Comparison of ENCODE assay signal across 8 mouse cellular contexts in genomic region chr3:88532689-88533511, GRCm38 (mm10). TPM values are rescaled to one million over a fixed set of nuclear protein-coding genes. Genes with fewer than 3 reads are reported as not detected.
DNase-seq lines count a peak whose midpoint lies in the region; ATAC-seq and TF ChIP-seq lines count a peak whose summit lies in the region.

No protein-coding gene starts in this region.

- no peak for ATAC-seq in cerebellum, adult (ENCODE audit: insufficient number of reproducible peaks, low FRiP score, low TSS enrichment)
- ATAC-seq in hindbrain, embryonic 13.5 days (ENCODE audit: low FRiP score) = peak; percentile 36

- WGBS in spleen, adult 2 months = 3% methylated on average over 40 of the region's 40 CpGs
- under 1% methylated on average over 38 of the region's 40 CpGs for WGBS in hindbrain, embryonic 13.5 days

- peaks cover 5% of the 10 kb centered on the region; the same call in 1 of the 2 replicates for H3K27me3 ChIP-seq in spleen, adult 2 months (ENCODE audit: control insufficient read depth, insufficient read depth, low read length)
- no peaks in the 10 kb centered on the region for H3K27me3 ChIP-seq in hindbrain, embryonic 13.5 days

- no peak for TF ChIP-seq CTCF in spleen, adult 2 months (IDR thresholded peaks at IDR 0.05; ENCODE audit: extremely low read depth, insufficient read depth, insufficient read length, insufficient replicate concordance)

- TF ChIP-seq POLR2A in spleen, adult 2 months (IDR thresholded peaks at IDR 0.05; ENCODE audit: low read depth, low read length) = no peak

- DNase-seq in cerebellum, adult 11-12 months = peak; percentile 70
- no peak for DNase-seq in spleen, adult 2 months (ENCODE audit: low read depth in 1 of 2, low spot score in 2 of 2)
- no peak for DNase-seq in spleen, postnatal 14 days (ENCODE audit: low spot score in 2 of 2)
- peak; percentile 48 to 65 for DNase-seq in lung, postnatal 4 days
- peak; percentile 61 for DNase-seq in thymus, postnatal 4 days
- no peak for DNase-seq in urinary bladder, postnatal 14 days (ENCODE audit: low spot score)

- H3K36me3 ChIP-seq in spleen, adult 2 months (ENCODE audit: control insufficient read depth, insufficient read depth, low read length) = no peaks in the 10 kb centered on the region
- H3K36me3 ChIP-seq in hindbrain, embryonic 13.5 days = peaks cover 31% of the 10 kb centered on the region

- no peak overlapping the region for H3K27ac ChIP-seq in spleen, adult 2 months (ENCODE audit: insufficient read depth, low read length)
- H3K27ac ChIP-seq in hindbrain, embryonic 13.5 days = peak overlapping the region; percentile 99

- peak overlapping the region; percentile 59 for H3K4me3 ChIP-seq in spleen, adult 2 months (ENCODE audit: extremely low read depth, insufficient read depth, insufficient read length)
- peak overlapping the region; percentile 95 for H3K4me3 ChIP-seq in hindbrain, embryonic 13.5 days

- peak overlapping the region; percentile 98 for H3K4me2 ChIP-seq in hindbrain, embryonic 13.5 days

- no peaks in the 10 kb centered on the region for H3K9me3 ChIP-seq in hindbrain, embryonic 13.5 days

- H3K9ac ChIP-seq in hindbrain, embryonic 13.5 days = peak overlapping the region; percentile 100

- H3K4me1 ChIP-seq in spleen, adult 2 months (ENCODE audit: control insufficient read depth, insufficient read depth, insufficient read length) = peaks cover 2% of the 10 kb centered on the region
- peaks cover 69% of the 10 kb centered on the region for H3K4me1 ChIP-seq in hindbrain, embryonic 13.5 days (replicated peaks)

RNA-seq across cellular contexts. Expression of gene Mex3a, which starts 0.7 kb away (rescaled TPM):
- polyA plus RNA-seq in spleen, adult 2 months (2012; rRNA removed) = 1.00 and 1.0 TPM in 2 replicates
- polyA plus RNA-seq in hindbrain, embryonic 13.5 days (2015; fragmentation: Nextera tagmentation; extraction: Ambion mirVana) = 38.9 and 40.0 TPM in 2 replicates

RNA-seq across cellular contexts. Expression of gene Rab25, which starts 15.2 kb away (rescaled TPM):
- polyA plus RNA-seq in spleen, adult 2 months (2012; rRNA removed) = 1.0 and 1.3 TPM in 2 replicates
- not detected in 2 replicates for polyA plus RNA-seq in hindbrain, embryonic 13.5 days (2015; fragmentation: Nextera tagmentation; extraction: Ambion mirVana)

RNA-seq across cellular contexts. Expression of gene Lamtor2, which starts 20.0 kb away (rescaled TPM):
- 104 and 141 TPM in 2 replicates for polyA plus RNA-seq in spleen, adult 2 months (2012; rRNA removed)
- 179 and 182 TPM in 2 replicates for polyA plus RNA-seq in hindbrain, embryonic 13.5 days (2015; fragmentation: Nextera tagmentation; extraction: Ambion mirVana)

RNA-seq across cellular contexts. Expression of gene Ubqln4, which starts 20.7 kb away (rescaled TPM):
- 32.5 and 33.7 TPM in 2 replicates for polyA plus RNA-seq in spleen, adult 2 months (2012; rRNA removed)
- 36.7 and 38.3 TPM in 2 replicates for polyA plus RNA-seq in hindbrain, embryonic 13.5 days (2015; fragmentation: Nextera tagmentation; extraction: Ambion mirVana)

RNA-seq across cellular contexts. Expression of gene Lmna, which starts 23.1 kb away (rescaled TPM):
- polyA plus RNA-seq in spleen, adult 2 months (2012; rRNA removed) = 51.3 and 72.3 TPM in 2 replicates
- 31.9 and 35.0 TPM in 2 replicates for polyA plus RNA-seq in hindbrain, embryonic 13.5 days (2015; fragmentation: Nextera tagmentation; extraction: Ambion mirVana)

Comparison
In these comparisons a context has a peak if more than half of its experiments do, and no peak if none do; other contexts are left out.
1. DNase-seq: peak in cerebellum, adult 11-12 months (single experiment), lung, postnatal 4 days (2 of 2) and thymus, postnatal 4 days (single experiment); none in spleen, adult 2 months (0 of 2), spleen, postnatal 14 days (0 of 2) and urinary bladder, postnatal 14 days (single experiment).
2. RNA of gene Mex3a, which starts 0.7 kb away (polyA plus RNA-seq): 38.9 to 40.0 TPM in hindbrain, embryonic 13.5 days; 1.00 to 1.0 TPM in spleen, adult 2 months; every median in the first group is over 10 times any median in the second.